Mouse (Mus musculus): ENCODE measurements around the gene Rps15. TPM values are rescaled to one million over a fixed set of nuclear protein-coding genes. Genes with fewer than 3 reads are reported as not detected.
"Not testable (repeated sequence)": the region's sequence is repeated elsewhere in the genome, so short reads cannot be mapped to it uniquely, and the experiment has no call there.

The Rps15 gene
- polyA plus RNA-seq (2016; fragmentation: Nextera tagmentation; extraction: Ambion mirVana) = 774 and 882 TPM in 2 replicates

DNA sequence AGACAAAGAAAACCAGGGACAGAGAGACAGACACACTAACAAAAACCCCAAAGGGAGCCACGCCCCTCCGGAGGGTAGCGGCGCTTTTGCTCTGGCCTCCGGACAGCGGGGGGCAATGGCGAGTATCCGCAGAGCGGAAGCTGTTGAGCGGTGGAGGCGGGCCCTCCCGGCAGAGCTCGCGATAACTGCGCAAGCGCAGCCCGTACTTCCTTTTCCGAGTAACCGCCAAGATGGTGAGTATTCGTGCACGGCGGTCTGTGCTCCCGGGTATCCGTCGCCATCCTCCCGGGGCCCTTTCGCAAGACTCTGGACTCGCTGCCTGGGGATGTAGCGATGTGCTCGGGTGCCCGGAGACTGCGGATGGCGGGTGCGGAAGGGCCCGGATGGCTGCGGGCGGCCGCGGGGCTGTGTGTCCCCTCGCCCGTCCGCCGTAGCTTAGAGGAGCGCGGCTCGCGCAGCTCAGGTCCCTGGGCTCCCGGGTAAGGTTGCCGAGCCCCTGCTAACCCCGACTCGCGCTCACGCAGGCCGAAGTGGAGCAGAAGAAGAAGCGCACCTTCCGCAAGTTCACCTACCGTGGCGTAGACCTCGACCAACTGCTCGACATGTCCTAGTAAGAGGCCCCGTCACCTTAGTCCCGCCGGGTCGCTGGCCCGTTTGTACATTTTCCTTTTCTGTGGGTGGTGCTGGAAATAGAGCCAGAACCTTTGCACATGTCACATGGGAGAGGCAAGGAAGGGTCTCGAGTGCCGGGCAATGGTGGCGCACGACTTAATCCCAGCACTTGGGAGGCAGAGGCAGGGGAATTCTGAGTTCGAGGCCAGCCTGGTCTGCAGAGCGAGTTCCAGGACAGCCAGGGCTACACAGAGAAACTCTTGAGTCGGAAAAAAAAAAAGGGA lies at the start of gene Rps15:
Gene Rps15 (plus strand): TSS at position 203 of the 896 bp plus-strand sequence.
- peaks cover 38% of the 10 kb centered on the region for H3K36me3 ChIP-seq

DNA sequence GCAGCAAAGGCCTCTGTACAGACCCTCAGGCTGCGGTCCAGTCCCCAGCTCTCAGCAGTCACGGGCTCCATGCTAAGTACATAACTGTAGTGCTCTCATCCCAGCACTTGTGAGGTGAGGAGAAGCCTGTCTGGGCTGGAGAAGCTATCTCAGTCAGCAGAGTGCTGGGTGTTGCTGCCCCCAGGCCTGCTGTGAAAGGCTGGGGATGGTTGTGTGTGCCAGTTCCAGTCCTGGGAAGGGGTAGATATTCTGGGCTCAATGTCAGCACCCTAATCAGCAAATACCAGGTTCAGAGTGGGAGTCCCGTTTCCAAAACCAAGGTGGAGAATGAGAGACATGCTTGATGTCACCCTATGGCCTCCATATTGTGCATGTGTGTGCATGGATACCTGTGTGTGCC lies 49.6 kb upstream of the Rps15 start:
- 65% methylated on average over 3 of the region's 3 CpGs for WGBS
- no peak for DNase-seq (ENCODE audit: low spot score)
- Histone ChIP-seq H3K4me1 (peaks cover 24% of the 10 kb centered on the region), H3K36me3 (peaks cover 71% of the 10 kb centered on the region), H3K4me3 (peak overlapping the region; percentile 20; the same call in 1 of the 2 replicates), H3K27me3 (ENCODE audit: insufficient read depth, poor library complexity, severe bottlenecking) (no peaks in the 10 kb centered on the region), H3K9me3 (no peaks in the 10 kb centered on the region), H3K27ac (peak overlapping the region; percentile 66; the same call in 1 of the 2 replicates)

More for the DNA sequence above, at the start of gene Rps15:
- Histone ChIP-seq H3K27ac (peak within 1 kb of the TSS; percentile 98), H3K4me1 (peaks cover 47% of the 10 kb centered on the region), H3K4me3 (peak within 1 kb of the TSS; percentile 91), H3K27me3 (ENCODE audit: insufficient read depth, poor library complexity, severe bottlenecking) (peaks cover 13% of the 10 kb centered on the region), H3K9me3 (no peaks in the 10 kb centered on the region)
- peak; percentile 97 for DNase-seq (ENCODE audit: low spot score)
- WGBS = under 1% methylated on average over 72 of the region's 72 CpGs

DNA sequence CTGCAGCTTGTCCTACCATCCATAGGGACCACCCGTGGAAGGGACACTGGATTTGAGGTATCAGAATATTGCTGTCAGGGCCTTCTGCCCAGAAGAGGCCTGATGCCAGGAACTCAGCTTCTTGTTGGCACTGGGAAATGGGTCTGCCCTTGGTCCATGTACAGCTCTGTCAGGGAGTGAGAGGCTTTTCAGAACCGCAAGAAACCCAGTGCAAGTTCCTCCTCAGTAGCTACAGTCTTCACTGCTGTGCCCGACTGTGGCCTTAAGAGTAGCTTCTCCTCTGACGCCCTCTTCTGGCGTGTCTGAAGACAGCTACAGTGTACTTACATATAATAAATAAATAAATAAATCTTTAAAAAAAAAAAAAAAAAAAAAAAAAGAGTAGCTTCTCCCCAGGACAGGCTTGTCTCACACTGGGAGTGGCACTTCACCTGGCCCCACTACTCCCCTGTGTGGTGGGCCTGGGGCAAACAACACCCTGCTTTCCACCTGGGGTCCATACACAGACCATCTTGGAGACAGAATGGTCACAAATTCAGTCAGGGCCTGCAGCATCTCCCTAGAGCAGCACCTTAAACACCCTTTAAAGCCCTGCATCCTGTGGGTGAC lies 47.4 kb upstream of the Rps15 start:
- Histone ChIP-seq H3K27me3 (ENCODE audit: insufficient read depth, poor library complexity, severe bottlenecking) (no peaks in the 10 kb centered on the region), H3K9me3 (no peaks in the 10 kb centered on the region), H3K4me3 (no peak overlapping the region), H3K27ac (peak overlapping the region; percentile 8; the same call in 1 of the 2 replicates), H3K36me3 (peaks cover 48% of the 10 kb centered on the region), H3K4me1 (peaks cover 25% of the 10 kb centered on the region)
- WGBS = 45% methylated on average over 5 of the region's 5 CpGs
- no peak for DNase-seq (ENCODE audit: low spot score)

DNA sequence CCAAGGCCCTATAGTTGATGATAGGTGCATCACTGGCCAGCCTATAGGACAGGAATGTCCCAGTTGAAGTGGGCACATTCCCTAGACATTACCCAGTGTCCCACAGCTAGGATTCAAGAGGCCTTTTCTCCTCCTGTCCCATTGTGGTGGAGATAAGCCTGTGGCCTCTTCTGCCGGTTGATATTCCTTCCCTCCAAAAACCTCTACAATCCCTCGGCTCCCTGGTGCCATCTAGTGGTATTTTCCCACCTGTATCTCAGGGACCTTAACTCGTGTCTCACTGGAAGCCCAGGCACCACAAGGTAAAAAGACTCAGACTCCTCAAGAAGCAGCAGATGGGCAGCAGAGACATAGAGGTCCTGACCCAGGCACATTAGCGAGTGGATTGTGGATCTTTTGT lies 46.7 kb upstream of the Rps15 start:
- 6% methylated on average over 4 of the region's 4 CpGs for WGBS
- Histone ChIP-seq H3K27me3 (ENCODE audit: insufficient read depth, poor library complexity, severe bottlenecking) (no peaks in the 10 kb centered on the region), H3K36me3 (peaks cover 41% of the 10 kb centered on the region), H3K4me3 (peak overlapping the region; percentile 27; the same call in 1 of the 2 replicates), H3K9me3 (no peaks in the 10 kb centered on the region), H3K4me1 (peaks cover 32% of the 10 kb centered on the region), H3K27ac (peak overlapping the region; percentile 8; the same call in 1 of the 2 replicates)
- DNase-seq (ENCODE audit: low spot score) = peak; percentile 89

DNA sequence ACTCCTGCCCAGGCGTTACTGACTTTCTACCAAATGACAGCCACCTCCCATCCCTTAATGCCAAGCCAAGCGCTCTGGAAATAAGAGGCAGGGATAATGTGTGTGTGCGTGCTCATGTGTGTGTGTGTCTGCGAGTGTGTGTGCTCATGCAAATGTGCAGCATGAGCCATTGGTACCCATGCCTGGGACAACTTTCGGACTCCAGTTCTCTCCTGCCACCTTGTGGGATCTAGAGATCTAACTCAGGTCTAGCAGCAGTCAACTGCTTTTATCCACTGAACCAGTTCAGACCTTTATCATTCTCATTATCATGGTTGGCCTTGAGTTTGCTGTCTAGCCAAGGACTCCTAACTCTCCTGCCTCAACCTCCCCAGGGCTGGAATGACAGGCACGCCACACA lies 44.4 kb upstream of the Rps15 start:
- Histone ChIP-seq H3K27ac (no peak overlapping the region), H3K4me1 (peaks cover 34% of the 10 kb centered on the region), H3K27me3 (ENCODE audit: insufficient read depth, poor library complexity, severe bottlenecking) (no peaks in the 10 kb centered on the region), H3K36me3 (peaks cover 29% of the 10 kb centered on the region), H3K9me3 (no peaks in the 10 kb centered on the region), H3K4me3 (no peak overlapping the region)
- no peak for DNase-seq (ENCODE audit: low spot score)
- WGBS = 55% methylated on average over 6 of the region's 6 CpGs

DNA sequence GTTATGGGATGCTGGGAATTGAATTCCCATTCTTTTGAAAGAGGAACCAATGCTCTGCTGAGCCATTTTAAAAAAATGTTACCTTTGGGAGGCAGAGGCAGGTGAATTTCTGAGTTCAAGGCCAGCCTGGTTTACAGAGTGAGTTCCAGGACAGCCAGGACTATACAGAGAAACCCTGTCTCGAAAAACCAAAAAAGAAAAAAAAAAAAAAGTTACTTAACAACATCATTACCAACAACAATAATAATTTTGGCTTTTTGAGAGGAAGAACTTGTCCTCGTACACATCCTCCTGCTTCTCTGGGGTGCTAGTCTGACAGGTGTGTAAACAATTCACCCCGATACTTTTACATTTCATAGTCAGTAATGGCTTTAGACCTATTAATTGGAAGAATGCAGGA lies 43.8 kb upstream of the Rps15 start:
- Histone ChIP-seq H3K36me3 (peaks cover 28% of the 10 kb centered on the region), H3K4me3 (peak overlapping the region; percentile 87), H3K4me1 (peaks cover 33% of the 10 kb centered on the region)
- H3K27ac ChIP-seq; H3K27me3 ChIP-seq (ENCODE audit: insufficient read depth, poor library complexity, severe bottlenecking); DNase-seq (ENCODE audit: low spot score); H3K9me3 ChIP-seq: not testable (repeated sequence)
- WGBS = 56% methylated on average over 3 of the region's 3 CpGs

DNA sequence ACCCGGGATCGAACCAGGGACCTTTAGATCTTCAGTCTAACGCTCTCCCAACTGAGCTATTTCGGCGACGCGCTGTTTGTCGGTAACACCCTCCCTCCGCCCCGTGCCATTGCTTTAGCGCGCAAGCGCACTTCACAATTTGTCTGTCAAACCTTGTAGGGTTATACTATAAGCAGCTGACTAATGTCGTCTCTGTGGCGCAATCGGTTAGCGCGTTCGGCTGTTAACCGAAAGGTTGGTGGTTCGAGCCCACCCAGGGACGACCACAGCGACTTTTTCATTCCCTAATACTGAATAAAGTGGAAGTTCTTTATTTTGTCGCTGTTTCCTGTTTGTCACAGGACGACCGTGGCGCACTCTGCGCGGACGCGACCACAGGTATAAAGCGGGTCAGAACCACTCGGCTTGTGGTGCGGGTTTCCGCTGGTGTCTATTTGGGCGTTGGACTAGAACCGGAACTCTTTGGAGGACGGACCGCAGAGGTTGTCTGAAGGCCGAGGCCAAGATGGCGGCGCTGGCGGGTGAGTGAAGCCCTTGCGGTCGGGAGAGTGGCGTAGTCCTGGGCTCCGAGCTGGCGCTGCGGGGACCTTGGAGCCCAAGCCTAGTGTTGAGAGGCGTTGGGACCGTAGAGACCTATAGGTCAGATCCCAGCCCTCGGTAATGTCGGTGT lies 43.1 kb upstream of the Rps15 start, which contains the start of gene Ndufs7:
Gene Ndufs7 (plus strand): TSS at position 151 of the 670 bp plus-strand sequence.
- Histone ChIP-seq H3K9me3 (no peaks in the 10 kb centered on the region), H3K4me1 (peaks cover 33% of the 10 kb centered on the region), H3K27ac (peak within 1 kb of the TSS; percentile 96), H3K36me3 (peaks cover 28% of the 10 kb centered on the region), H3K4me3 (peak within 1 kb of the TSS; percentile 87), H3K27me3 (ENCODE audit: insufficient read depth, poor library complexity, severe bottlenecking) (no peaks in the 10 kb centered on the region)
- under 1% methylated on average over 53 of the region's 53 CpGs for WGBS
- peak; percentile 96 for DNase-seq (ENCODE audit: low spot score)

DNA sequence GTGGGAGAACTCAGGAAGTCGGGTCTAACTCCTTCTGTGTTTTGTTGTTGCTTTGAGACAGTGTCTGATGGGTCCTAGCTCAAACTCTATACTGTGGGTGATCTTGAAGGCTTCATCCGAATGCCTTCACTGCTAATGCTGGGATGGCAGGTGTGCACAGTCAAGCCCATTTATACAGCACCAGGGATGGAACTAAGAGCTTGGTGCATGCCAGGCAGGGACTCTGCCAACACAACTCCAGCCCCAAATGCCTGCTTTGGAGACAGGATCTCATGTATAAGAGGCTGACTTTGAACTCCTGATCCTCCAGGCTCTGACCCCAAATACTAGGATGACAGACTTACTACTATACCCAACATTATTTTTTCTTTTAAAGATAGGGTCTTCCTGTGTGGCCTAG lies 42.2 kb upstream of the Rps15 start:
- WGBS = 37% methylated on average over 2 of the region's 2 CpGs
- Histone ChIP-seq H3K36me3 (peaks cover 31% of the 10 kb centered on the region), H3K4me3 (peak overlapping the region; percentile 87), H3K27ac (peak overlapping the region; percentile 96), H3K4me1 (peaks cover 33% of the 10 kb centered on the region), H3K27me3 (ENCODE audit: insufficient read depth, poor library complexity, severe bottlenecking) (no peaks in the 10 kb centered on the region), H3K9me3 (no peaks in the 10 kb centered on the region)
- DNase-seq (ENCODE audit: low spot score) = no peak

DNA sequence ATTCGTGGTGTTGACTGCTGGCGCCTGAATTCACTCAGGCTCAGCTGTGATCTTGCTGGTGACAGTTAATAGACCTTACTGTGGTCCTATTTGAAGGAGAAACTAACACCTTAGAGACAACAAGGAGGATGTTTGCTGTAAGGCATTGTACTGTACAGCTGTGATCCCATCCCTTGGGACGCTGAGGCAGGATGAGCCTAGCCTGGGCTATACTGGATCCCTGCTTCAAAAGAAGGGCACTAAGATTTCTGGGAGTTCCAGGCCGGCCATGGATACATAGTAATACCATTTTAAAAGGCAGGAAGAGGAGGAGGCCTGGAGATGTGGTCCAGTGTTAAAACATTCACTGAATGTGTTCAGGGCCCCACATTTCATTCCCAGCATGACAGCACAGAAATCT lies 41.7 kb upstream of the Rps15 start:
- H3K4me1 ChIP-seq = peaks cover 28% of the 10 kb centered on the region
- 86% methylated on average over 4 of the region's 4 CpGs for WGBS
- peaks cover 36% of the 10 kb centered on the region for H3K36me3 ChIP-seq
- no peak for DNase-seq (ENCODE audit: low spot score)
- H3K27me3 ChIP-seq (ENCODE audit: insufficient read depth, poor library complexity, severe bottlenecking) = no peaks in the 10 kb centered on the region
- 0 out of 2 replicates have a peak overlapping the region, but pooled peaks have one; percentile 0 for H3K27ac ChIP-seq
- H3K9me3 ChIP-seq = no peaks in the 10 kb centered on the region
- peak overlapping the region; percentile 87; the same call in 1 of the 2 replicates for H3K4me3 ChIP-seq

DNA sequence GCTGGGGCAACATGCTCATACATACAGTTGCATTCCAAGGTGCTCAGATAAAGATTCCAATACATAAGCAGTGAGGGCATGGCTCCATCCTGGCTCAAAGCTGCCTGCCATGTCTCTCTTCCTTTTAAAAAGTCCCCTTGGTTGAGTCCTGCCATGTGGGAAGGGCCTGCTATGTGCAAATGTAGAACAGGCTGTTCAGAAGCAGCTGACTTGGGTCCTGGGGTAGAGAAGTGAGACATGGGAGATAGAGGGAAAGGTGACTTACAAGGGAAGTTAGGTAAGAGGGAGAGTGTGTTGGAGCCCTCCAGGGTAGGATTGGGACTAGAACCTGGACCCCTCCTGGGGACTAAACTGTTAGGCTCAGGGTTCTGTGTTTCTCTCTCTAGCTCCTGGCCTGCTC lies 40.2 kb upstream of the Rps15 start:
- Histone ChIP-seq H3K27ac (no peak overlapping the region), H3K4me3 (no peak overlapping the region), H3K4me1 (peaks cover 29% of the 10 kb centered on the region), H3K9me3 (no peaks in the 10 kb centered on the region), H3K27me3 (ENCODE audit: insufficient read depth, poor library complexity, severe bottlenecking) (no peaks in the 10 kb centered on the region), H3K36me3 (peaks cover 50% of the 10 kb centered on the region)
- no peak for DNase-seq (ENCODE audit: low spot score)

DNA sequence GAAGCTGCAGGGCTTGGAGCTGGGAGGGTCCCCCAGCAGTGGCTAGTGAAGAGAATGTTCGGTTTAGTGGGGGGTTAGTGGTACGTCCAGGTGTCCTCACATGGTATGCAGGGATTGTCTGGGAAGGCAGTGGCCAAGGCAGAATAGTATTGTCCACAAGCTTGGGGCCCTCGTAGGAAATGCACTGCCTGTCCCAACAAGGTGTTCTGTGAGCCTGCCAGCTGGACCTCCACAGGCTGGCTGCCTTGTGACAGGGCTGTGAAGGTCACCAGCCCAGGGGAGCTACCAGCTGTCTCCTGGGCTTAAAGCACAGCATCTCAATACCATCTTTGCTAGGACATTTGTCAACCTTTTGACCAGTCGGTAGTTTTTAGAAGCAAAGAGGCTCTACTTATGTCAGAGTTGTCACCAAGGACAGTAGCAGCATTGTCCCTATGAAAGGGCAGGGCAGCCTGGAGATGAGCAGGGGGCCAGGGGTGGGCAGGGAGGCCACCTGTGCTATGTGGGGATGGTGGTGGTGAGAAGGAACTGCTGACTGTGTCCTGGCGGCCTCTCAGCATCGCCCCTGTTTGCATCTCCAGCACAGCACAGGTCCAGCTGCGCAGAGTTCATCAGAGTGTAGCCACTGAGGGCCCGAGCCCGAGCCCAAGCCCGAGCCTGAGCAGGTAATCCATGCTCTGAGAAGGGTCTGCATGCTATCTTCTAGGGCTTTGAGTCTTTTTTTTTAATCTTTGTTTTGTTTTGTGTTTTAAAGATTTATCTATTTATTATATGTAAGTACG lies 39.6 kb upstream of the Rps15 start:
- no peak overlapping the region for H3K4me3 ChIP-seq
- H3K27ac ChIP-seq = no peak overlapping the region
- 89% methylated on average over 11 of the region's 11 CpGs for WGBS
- no peaks in the 10 kb centered on the region for H3K27me3 ChIP-seq (ENCODE audit: insufficient read depth, poor library complexity, severe bottlenecking)
- no peak for DNase-seq (ENCODE audit: low spot score)
- H3K36me3 ChIP-seq = peaks cover 55% of the 10 kb centered on the region
- peaks cover 29% of the 10 kb centered on the region for H3K4me1 ChIP-seq
- H3K9me3 ChIP-seq = no peaks in the 10 kb centered on the region

DNA sequence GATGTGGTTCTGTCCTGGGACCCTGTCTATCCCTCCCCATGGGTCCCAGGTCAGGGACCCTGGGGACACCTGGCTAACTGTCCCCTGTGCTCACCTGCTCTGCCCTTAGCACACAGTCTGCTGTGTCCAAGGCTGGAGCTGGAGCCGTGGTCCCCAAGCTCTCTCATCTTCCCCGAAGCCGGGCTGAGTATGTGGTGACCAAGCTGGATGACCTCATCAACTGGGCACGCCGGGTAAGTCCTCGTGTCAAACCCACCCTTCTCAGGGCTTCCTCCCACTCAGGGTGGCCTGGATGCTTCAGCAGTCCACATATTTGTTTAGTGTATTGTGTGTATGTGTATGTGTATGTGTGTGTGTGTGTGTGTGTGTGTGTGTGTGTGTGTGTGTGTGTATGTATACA lies 38.7 kb upstream of the Rps15 start:
- Histone ChIP-seq H3K4me3 (no peak overlapping the region), H3K27me3 (ENCODE audit: insufficient read depth, poor library complexity, severe bottlenecking) (no peaks in the 10 kb centered on the region), H3K27ac (no peak overlapping the region), H3K4me1 (peaks cover 36% of the 10 kb centered on the region), H3K36me3 (peaks cover 64% of the 10 kb centered on the region), H3K9me3 (no peaks in the 10 kb centered on the region)
- no peak for DNase-seq (ENCODE audit: low spot score)
- 90% methylated on average over 6 of the region's 6 CpGs for WGBS
